Mouse (Mus musculus) retina, postnatal 1 day (tissue): Measurements from ENCODE around the gene Impdh1.
"Not testable (repeated sequence)": the region's sequence is repeated elsewhere in the genome, so short reads cannot be mapped to it uniquely, and the experiment has no call there.

Source experiments
- DNase-seq: peaks from one replicate; pipeline ENCODE4 v3.0.0-alpha.2; 2012

The Impdh1 gene

DNA sequence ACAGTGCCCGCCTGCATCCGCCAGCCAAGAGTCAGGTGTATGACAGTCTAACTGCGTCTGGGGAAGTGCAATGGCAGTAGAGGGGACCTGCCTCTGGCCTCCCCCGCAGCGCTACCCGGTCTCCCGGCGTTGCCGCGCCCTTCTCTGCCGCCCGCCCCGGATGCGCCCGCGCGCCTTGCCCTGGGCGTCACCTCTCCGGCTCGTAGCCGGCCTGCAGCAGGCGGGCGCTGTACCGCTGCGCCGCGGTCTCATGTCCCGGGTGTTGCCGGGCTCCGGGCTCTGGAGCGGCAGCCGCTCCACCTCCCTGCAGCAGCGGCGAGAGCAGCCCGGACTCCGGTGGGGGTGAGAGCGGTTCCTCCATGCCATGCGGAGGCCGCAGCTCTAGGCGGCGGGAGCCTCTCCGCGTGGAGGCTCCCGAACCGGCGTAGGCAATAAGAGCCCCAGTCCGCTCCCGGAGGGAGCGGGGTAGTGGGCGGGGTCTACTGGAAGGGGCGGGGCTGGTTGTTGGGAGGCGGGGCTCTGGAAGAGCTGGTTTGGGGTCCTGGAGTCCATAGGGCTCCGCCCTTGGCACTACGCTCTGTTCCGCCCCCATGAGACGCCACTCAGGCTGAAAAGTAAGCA is at the start of gene Impdh1:
TSS of gene Impdh1 (minus strand) at position 484 of the 621 bp plus-strand sequence.
- DNase-seq, result peak; percentile 94

DNA sequence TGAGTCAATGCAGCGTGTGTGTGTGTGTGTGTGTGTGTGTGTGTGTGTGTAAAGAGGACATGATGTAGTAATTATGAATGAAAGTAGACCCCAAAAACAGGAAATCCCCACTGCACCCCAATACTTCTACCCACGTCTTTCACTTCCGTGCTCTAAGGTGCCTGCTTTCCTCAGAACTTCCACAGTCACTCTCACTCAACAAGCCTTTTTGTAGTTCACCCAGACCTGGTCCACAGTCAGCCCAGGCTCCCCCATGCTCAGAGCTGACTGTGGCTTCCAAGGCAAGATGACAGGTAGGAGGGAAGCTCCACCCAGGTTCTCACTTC is 48.3 kb upstream of the Impdh1 start:
- no peak for DNase-seq

DNA sequence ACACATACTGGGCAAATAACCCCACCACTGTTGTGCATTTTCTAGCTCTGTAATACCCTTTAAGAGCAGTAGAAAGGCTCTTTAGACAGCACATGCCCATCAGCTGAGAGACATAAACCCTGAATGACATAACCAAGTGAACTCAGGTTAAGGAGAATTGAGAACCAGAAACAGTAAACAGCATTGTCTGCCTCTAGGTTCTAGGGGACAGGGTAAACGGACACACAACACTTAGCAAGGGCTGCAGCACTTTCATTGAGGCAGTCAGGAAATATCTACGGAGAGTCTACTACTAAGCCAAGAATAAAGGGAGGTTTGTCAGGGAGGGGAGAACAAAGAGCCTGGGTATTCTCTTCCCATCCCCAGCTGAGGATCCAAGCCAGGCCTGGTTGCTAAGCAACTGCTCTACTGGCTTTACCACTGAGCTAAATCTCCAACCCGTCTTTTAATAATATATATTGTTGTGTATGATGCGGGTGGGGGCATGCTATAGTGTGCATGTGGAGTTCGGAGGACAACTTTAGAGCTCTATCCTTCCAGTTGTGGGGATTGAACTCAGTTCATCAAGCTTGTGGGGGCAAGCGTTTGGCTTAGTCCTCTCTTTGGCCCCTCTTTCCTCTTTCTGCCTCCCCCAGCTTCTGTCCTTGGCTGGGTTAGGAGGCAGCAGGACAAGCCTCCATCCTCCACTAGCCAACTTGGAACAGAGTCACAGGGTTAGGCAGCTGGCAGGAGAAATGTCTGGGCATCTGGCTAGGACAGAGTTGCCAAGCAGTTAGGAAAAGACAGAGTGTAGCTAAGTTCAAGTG is 47.7 kb upstream of the Impdh1 start:
- DNase-seq, result peak; percentile 73

DNA sequence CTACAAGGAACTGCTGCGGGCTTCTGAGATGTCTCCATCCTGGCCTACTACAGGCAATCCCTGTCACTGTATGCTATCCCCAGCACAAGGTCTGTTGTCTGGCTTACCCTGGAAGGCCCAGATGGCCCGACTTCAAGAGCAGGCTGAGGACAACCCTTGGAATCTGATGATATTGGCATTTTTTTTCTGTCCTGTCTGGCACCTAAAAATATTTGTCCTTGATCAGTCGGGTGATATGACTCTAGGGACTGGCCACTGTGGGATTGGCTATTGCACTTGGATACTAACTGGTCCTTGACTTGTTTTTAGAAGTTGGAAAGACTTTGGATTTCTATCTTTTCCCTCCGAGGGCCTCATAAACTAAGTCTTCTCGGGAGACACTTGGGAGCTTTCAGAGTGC is 45.7 kb upstream of the Impdh1 start:
- DNase-seq, result no peak

DNA sequence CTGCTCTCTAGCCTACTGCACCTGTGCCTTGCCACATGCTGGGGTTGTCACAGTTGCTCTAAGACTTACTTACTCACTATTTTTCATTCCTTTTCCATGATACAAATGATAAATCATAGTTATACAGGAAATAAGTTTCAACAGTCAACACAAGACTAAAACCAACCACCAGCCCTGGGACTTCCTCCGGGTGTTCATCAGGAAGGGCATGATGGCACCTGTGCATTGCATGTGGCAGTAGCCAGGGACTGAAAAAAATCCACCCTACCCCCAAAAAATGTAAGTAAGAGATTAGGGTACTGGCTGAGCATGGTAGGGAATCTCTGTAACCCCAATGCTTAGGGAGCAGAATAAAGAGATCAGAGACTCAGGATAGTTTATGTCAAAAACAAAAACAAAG is 43.3 kb upstream of the Impdh1 start:
- no peak for DNase-seq

DNA sequence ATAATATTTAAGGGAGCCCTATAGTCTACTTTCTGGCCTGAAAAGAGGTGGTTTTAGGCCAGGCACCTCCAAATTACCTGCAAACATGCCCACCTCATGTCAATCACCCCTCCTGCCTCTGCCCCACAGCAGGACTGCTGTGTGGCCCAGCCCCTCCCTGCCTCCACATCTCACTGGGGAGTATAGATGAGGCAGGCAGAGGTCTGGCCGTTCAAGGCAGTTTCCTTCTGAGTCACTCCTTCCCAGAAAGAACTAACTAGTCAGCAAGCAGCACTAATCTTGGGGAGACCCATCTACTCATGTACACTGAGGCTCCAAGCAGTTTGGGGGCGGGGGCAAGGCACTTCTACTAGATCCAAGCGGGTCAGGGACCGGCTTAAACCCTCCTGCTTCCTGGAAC is 30.9 kb upstream of the Impdh1 start:
- DNase-seq, result no peak

DNA sequence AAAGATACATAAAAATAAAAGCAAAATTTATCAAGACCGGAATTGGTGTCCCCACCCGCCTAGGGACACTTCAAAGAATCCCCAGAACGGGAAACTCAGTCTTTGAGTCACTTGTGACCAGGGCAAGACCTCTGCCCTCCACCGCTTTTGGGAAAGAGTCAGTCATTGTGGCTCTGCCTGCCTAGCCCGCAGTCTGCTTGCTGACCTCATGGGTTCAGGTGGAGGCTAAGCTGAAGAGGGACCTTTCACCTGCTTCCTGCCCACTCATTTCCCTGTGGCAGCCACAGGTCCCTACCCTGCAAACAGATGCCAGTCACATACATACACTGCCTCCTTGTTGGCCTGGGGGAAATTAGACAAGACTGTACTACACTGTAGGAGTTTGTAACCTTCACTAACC is 30.4 kb upstream of the Impdh1 start:
- no peak for DNase-seq

DNA sequence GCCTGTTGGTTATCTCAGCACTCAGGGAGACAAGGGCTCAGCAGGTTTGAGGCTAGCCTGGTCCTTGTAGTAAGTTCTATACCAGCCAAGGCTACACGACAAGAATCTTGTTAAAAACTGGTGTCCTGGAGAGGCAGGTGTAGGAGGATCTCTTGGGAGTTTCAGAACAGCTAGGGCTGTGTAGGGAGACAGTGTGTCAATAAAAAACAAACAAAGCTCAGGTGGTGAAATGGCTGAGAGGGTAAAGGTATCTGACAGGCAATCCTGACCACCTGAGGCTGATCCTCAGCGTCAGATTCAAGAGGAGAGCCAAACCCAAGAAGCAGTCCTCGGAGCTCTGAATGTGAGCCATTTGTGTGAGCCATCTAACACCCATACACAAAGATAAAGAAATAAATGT is 30.0 kb upstream of the Impdh1 start:
- DNase-seq, result no peak

DNA sequence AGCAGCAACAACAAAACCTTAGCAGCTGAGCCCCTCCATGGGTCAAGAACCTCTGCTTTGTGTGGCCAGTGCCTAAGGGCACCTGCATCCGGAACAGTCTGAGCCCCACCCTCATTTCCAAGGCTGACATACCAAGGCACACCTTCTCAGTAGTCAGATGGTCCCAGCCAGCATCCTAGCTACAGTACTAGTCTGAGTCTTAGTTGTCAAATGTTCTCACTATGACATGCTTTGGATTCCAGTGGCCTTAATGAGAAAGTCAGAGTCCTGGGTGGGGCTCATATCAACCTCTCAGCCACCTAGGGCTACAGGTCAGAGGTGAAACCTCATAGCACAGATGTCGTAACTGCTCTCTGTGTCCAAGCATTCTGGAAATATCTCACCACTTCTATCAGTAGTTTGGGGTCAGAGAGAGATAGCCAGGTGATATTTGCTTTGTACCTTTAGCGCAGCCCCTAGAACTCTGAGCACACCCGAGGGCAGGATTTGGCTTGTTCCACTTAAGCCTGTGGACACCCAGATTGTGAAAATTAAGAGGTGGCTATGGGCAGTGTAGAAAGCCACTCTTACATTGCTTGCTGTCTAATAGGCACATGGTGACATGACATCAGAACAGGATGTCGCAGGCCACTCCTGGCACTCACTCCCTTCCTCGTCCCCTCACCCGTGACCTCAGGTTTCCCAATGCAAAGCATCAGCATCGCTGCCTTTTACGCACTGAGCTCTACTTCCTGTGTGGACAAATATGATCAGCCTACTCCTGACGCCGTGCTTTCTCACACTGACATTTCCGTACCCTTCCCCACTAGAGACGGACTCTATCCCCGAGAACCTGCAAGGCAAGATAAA is 29.3 kb upstream of the Impdh1 start:
- DNase-seq, result no peak

DNA sequence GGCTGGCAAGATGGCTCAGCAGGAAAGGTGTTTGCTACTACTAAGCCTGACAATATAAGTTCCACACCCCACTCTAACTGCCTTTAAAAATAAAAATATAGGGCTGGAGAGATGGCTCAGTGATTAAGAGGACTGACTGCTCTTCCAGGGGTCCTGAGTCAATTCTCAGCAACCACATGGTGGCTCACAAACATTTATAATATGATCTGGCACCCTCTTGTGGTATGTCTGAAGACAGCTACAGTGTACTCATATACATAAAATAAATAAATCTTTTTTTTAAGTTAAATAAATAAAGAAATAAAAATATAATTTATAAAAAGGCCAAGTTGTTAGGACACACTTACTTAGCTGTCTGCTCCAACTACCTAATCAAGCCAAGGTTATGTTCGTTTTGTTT is 26.1 kb upstream of the Impdh1 start:
- DNase-seq, result no peak

DNA sequence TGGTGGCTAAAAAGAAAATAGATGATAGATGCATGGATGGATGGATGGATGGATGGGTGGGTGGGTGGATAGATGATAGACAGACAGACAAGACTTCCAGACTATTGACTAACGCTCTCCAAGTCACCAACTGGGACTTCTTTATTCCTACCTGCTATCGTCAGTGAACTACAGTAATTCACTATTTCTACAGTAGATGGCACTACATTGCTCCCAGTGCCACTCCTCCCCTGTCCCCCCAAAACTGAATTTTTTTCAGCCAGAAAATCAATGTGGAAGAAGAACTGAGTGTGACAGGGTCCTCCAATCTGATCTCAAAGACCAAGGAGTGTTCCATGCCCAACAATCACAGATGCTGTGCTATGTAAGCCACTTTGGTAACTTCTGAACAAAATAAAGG is 25.5 kb upstream of the Impdh1 start:
- peak; percentile 25 for DNase-seq

DNA sequence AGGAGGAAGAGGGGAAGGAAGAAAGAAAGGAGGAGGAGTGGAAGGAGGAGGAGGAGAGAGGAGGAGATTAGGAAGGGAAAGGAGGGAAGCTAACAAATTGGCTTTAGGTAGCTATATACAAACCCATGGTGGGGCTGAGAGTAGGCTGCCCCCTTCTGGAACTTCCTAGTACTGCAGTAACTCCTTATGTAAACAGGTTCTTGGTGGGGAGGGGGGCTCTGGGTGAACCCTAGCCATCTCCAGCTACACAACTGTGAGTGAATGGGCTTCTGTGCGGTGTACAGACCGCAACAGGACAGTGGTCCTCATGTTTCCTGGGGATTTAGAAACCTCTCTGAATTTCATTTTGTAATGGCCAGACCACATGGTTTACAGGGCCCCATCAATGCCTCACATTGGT is 24.6 kb upstream of the Impdh1 start:
- peak; percentile 87 for DNase-seq

DNA sequence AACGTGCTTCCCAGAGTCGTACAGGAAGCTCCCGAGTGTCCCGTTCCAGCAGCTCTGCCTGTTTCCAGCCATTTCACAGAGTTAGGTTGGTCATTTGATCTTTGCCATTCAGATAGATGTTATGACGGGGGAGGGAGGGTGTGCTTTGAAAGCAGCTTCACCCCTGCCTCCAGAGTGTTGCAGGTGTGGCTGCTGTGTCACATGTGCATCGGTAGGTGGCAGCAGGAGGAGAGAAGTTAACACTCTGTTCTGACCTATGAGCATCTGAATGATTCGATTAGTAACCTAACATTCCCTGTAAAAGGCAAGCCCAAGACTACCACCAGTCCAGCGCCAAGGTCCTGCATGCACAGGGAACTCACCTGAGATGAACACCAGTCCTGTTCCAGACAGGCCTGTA is 18.1 kb upstream of the Impdh1 start:
- peak; percentile 47 for DNase-seq

DNA sequence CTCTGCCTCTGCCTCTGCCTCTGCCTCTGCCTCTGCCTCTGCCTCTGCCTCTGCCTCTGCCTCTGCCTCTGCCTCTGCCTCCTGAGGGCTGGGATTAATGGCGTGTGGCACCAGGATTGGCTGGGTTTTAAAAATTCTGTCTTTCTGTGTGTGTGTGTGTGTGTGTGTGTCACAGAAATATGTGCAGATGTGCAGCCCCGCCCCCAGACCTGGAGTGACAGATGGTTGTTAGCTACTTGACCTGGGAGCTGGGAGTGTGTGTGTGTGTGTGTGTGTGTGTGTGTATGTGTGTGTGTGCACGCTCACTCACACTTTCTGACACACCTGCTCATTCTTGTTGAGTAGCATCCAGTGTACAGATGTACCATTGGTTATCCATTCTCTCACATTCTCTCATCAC is 17.5 kb upstream of the Impdh1 start:
- no peak for DNase-seq

DNA sequence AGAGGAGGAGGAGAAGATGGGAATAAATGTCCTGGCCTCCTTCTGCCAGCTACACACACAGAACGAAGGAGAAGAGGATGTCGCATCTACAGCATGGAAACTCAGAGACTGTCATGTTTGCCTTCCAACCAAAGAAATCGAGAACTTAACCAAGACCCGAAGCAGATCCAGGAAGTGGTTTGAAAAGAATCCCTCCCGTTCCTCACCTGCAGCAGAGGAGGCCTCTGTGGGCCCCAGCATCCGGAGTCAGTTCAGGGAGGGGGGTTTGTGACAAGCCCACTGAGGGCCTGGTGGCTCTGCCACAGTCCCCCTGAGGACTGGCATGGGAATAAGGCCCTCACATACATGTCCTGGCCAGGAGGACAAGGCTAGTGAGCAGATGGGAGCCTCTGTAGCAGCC is 16.2 kb upstream of the Impdh1 start:
- DNase-seq, result no peak

DNA sequence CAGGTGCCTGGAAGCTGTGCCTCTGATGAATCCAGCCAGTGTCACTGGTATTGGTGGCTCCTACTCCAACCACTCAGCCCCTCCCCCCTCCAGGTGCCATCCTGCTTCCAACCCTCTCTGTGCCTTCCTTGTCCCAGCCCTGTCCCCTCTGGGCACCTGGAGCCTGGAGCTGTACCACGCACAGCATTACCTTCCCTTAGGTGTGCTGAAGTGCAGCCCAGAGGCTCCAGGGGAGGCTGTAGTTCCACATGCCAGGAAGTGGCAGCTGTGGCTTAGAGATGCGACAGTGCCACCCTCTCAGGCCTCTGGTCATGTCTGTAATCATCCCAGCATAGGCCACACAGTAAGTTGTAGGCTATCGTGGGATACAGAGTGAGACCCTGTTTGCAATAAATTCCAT is 15.6 kb upstream of the Impdh1 start:
- DNase-seq, result no peak

DNA sequence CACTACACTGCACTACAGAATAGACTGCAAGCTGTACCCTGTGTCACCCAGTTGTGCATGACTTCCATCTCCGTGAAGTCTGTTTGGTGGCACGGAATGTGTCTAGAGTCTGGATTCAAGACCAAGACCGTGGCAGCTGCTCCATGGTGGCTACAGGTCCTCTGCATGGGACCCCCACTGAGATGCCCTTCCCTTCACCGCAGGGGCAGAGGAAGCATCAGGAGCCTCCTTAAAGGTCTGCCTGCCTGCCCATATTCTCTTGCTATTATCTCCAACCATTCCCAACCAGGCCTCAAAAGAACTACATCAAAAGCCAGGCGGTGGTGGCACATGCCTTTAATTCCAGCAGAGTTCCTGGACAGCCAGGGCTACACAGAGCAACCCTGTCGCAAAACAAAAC is 14.2 kb upstream of the Impdh1 start:
- DNase-seq, result no peak

DNA sequence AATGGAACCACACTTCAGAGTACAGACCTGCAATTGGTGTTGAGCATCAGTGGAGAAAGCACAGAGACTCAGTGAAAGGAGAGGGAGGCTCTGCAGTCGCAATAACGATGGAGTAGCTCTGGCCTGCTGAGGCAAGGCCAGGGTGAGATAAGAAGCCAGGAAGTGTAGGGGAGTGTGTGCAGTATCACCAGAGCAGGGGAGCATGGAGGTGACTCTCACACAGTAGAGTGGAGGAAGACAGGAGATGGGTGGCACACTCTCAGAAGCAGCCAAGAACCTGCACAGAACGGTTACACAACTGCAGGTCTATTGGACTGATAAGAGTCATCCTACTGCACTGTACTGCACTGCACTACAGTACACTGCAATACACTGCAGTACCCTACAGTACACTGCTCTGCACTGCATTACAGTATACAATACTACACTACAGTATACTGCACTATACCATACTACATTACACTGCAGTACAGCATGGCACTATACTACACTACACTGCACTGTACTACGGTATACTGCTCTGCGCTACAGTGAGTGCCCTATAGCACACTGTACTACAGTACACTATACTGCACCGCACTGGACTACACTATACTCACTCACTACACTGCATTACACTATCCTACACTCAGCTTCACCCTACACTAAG is 13.2 kb upstream of the Impdh1 start:
- DNase-seq, result no peak

DNA sequence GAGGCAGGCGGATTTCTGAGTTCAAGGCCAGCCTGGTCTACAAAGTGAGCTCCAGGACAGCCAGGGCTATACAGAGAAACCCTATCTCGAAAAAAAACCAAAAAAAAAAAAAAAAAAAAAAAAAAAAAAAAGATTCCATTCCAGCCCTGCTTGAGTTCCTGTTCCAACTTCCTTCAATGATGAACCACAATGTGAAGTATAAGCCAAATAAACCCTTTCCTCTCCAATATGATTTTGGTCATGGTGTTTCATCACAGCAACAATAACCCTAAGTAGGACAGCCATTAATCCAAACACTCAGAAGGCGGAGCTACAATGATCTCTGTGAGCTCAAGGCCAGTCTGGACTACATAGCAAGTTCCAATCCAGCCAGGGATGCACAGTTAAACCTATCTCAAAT is 1.6 kb upstream of the Impdh1 start:
- not testable (repeated sequence) for DNase-seq

DNA sequence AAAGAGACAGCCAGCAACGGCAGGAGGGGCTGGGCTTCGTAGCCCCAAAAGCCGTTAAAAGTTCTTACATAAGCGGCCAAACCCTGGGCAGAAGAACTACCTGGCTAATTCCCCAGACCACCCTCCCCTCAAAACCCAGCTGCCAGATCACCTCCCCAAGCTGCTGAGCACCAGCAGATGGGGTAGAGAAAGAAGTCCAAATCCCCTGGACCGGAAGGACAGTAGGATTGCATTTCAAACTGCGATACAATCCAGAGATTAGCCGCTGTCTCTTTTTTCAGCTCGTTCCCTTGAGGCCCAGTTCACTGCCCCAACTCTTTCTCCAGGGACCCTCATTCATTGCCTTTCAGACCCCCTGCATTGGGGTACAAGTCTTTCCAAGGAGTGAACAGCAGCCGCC is 983 bp downstream of the Impdh1 start:
- DNase-seq, result peak; percentile 67

DNA sequence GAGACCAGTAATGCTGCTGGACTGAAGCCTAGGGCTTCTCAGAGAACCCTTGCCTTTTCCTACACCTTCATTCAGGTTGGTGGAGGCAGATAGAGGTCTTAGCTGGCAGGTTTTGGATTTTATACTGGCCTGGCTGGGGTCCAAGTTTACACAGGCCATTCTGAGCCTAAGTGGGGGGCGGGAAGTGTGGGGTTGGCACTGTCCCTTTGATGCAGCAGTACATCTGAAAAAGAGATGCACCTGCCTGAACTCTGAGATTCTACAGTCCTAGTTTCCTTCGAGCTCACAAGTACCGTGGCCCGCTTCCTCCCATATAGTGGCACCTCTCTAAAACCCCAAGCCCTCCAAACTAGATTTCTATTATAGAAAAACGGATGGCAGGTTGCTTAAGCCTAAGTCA is 1.4 kb downstream of the Impdh1 start:
- DNase-seq, result peak; percentile 32

DNA sequence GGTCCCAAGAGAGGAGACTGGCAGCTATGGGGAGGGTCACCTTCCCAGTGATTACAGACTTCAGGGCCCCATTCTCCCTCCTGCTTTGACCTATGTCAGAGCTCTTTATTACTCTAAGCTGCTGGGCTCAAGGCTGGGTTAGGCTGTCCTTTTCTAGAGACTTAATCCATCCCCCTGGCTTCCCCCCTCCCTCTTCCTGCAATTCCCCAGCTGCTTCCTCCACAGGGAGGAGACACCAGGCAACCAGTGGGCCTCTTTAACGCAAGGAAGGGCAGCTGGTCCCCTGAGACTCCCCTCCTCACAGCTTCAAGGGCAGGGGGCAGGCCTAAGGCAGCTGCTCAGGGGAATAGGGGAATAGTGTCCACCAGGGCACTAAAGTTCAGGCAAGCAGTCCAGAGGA is 1.9 kb downstream of the Impdh1 start:
- peak; percentile 93 for DNase-seq

DNA sequence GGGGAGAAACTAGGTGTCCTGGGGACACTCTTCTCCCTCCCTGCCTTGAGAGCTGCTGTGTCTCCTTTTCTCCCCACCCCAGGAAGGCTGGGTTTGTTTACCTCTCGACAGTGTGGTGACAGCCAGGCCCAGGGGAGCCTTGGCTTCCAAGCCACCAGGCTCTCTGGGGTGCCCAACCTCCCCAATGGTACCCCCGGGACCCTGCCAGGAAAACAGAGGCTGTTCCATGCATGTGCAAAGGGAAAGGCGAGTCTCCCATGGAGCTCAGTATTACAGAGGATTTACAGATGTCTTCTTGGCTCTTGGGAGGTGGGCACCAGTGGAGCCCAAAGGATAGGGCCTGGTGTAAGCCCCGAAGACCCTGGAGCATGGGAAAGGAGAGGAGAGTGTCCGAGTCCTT is 2.7 kb downstream of the Impdh1 start:
- no peak for DNase-seq
